Mouse (Mus musculus) CD8-positive naive resting alpha-beta T cell, adult 2 months (primary cell): ENCODE results near the gene Rhob.

ENCODE experiments used
- DNase-seq, 2 experiments: peaks; one replicate each; pipeline ENCODE4 v3.0.0; 2022; ENCODE audit warnings: low read depth in 2 of 2, low spot score in 2 of 2

Gene Rhob

DNA sequence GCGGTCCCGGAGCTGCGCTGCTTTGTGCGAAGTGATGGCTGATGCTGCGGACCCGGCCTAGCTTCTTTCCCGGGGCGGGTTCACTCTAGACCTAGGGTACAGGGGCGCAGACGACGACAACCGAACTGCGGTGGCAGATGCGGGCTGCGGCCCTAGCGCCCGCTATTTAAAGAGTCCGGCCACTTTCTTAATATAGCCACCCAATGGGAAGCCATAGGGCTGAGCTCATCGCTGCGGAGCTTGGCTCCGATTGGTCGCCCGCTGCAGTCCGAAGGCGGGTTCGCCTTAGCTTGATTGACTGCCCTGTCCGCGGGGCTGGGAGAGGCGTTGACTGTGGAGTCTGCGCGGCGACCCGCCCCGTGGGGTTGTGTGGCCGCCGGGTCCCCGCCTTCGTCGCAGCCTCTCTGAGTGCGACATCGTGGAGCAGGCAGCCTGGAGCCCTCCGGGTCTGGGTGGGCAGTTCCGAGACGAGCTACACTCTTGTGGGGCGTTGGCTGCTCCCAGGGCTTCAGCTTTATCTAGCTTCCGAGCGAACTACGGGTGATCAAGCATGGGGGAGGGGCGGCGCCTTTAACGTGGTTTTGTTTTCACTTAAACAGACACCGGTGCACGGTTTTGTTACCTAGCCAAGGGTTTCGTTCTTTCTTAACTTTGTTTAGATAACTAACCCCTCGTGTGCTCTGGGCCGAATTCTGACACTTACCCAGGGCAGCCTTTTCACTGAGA, at the start of gene Rhob:
Gene Rhob, minus strand, starts transcription at position 139 of the 726 bp plus-strand sequence.
- peak; percentile 40 to 54 for DNase-seq

- DNase-seq, result peak; percentile 32 to 46
Observed at GRCm38 (mm10) chr12:8547357-8547756, 47.5 kb upstream of the Rhob start.

- no peak for DNase-seq
Observed at GRCm38 (mm10) chr12:8546801-8547200, 47.0 kb upstream of the Rhob start.

GRCm38 (mm10) chr12:8545066-8545610, 45.3 kb upstream of the Rhob start:
- no peak for DNase-seq

DNA sequence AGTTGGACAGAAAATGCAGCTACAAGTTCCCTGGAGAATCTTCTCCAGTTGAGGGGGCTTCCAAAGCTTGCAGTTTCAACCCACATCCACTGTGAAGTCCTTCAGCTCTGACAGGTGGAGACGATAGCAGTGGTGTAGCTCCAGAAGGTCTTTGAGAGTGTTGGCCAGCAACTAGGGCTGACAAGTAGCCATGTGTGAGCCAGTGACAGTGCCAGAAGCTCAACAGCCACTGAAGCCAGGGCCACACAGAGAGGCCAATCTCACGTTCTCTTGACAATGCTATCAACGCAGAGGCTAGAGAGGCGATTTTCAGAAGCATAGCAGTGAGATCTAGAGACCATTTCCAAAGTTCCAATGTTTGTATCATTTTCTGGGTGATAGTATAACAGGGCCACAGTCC, 42.6 kb upstream of the Rhob start:
- DNase-seq, result no peak

- no peak for DNase-seq
Observed at GRCm38 (mm10) chr12:8539471-8539870, 39.7 kb upstream of the Rhob start.

DNA sequence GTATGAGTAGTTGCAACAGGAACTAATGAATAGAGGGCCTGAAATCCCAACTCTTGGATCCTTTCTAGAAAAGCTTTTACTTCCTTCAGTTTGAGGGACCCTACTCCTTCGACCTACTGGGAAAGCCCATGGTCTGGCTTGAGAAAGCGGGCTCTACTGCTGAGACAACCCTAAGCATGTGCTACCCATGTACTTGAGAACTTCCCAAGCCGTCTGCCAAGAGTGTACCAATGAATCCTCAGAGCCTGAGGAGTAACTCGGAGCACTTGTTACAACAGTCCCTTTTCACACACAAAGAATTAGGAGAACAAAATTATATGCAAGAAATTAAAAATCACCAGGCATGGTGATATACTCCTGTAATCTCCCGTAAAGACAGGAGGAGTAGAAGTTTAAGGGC, 37.5 kb upstream of the Rhob start:
- no peak for DNase-seq

GRCm38 (mm10) chr12:8536221-8536965, 36.6 kb upstream of the Rhob start:
- DNase-seq, result no peak

GRCm38 (mm10) chr12:8535596-8535995, 35.8 kb upstream of the Rhob start:
- DNase-seq, result no peak

GRCm38 (mm10) chr12:8534915-8535314, 35.1 kb upstream of the Rhob start:
- DNase-seq, result no peak

- no peak for DNase-seq
Observed at GRCm38 (mm10) chr12:8527770-8528169, 28.0 kb upstream of the Rhob start.

- DNase-seq, result no peak
Observed at GRCm38 (mm10) chr12:8527175-8527574, 27.4 kb upstream of the Rhob start.

- no peak for DNase-seq
Observed at GRCm38 (mm10) chr12:8524062-8524461, 24.3 kb upstream of the Rhob start.

DNA sequence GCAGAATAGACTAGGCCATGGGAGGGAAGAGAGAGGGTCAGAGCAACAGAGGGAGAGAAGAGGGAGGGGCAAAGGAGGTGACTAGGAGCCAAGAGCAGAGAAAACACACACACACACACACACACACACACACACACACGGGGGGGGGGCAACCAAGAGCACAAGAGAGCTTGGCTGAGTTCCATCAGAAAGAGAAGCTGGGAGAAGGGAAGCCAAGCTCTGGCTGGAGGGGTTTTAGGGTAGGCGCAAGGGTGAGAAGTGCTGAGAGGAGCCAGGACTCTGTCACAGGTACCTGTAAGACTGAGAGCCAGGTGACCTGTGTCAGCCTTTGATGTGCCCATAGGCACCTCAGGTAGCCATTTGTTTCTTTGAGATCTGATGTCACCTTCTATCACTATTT, 22.9 kb upstream of the Rhob start:
- no peak for DNase-seq

DNA sequence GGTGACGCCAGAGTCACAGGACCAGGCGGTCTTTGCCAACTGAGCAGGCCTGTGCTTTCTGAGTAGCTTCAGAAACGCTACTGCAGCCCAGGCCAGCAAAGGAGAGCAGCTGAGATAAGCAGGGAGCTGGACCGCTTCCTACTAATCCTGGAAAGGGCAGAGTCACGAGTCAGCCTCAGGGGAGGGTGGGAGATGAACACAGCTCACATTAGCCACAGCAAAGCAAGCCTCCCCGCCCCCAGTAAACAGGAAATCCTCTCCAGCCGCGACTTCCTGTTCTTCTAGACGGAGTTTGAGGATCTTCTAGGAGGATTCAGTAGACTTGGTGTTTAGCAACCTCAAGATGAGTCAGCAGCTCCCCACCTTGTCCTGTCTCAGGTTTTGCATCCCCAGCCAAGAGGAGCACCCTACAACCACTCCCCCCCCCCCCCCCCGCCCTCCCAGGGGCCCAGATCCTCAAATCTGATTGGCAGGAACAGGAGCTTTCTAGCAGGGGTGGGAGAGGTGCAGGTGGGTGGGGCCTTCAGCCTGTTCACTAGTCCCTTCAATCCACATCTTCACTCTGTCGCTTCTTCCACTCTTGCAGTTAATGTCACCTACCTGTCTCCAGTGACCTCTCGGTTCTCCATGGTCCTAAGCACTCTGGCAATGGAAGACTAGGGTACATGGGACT, 21.7 kb upstream of the Rhob start:
- DNase-seq, result peak; percentile 39 to 59

DNA sequence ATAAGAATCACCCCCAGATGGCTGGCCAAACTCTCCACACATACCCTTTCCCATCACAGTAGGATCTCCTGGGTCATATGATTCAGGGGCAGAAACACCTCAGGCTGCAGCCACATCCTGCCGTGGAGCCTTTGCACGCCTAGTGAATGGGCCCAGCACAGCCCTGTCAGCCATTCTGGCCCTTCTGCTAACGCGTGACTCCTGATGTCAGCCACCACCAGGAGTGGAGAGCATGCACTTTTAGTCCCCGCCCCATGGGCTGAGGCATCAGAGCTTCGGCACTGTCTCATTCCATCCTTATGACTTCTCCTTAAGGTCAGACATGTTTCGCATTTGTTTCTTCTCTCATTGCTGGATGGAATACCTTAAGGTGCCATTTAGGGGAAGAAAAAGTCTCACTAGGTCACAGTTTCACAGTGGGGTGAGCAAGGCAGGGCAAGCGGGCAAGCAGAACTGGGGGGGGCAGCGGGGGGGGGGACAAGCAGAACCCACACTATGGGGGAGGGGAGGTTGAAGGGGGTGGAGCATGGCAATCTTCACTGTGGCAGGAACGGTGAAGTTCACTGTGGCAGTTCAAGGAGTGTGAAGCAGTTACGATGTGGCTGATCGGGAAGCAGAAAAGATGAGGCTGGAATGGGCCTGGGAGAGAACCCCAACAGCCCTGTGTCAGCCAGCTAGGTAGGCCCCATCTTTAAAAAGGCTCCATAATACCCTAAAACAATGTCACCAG, 19.8 kb upstream of the Rhob start:
- no peak for DNase-seq

DNA sequence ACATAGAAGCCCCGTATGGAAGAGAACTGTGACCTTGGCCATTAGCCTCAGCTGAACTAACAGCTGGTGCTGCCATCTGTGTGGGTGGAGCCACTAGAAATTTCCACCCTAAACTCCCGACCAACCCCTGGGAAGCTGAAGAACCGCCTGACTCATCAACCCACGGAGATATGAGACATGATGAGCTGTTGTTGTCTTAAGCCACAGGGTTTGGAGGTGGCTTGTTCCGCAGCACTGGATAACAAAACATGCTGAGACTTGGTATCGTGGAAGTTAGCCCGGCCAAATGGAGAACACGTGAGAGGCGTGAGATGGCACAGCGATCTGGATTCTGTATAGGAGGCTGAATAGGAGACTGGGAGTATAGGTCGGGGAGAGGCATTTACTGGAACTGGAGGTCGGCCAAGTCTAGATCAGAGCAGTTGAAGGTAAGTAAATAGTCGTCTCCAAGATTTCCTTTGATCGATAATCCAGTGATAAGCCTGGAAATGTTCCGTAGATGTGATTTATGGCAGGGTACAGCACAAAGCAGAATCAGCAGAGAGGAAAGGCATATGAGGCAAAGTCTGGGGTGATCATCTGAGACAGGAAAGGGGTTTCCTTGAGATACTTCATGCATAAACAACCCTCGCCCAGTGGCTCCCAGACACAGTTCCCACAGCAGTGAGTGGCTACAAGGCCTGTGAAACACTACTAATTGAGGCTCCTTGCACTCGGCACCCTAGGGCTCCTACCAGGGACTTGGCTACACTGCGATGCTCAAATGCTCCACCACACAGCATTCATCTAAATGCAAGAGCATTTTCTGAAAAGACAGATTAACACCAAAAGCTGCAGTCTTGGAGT, 11.5 kb upstream of the Rhob start:
- no peak for DNase-seq

GRCm38 (mm10) chr12:8510317-8510988, 10.6 kb upstream of the Rhob start:
- DNase-seq, result no peak

DNA sequence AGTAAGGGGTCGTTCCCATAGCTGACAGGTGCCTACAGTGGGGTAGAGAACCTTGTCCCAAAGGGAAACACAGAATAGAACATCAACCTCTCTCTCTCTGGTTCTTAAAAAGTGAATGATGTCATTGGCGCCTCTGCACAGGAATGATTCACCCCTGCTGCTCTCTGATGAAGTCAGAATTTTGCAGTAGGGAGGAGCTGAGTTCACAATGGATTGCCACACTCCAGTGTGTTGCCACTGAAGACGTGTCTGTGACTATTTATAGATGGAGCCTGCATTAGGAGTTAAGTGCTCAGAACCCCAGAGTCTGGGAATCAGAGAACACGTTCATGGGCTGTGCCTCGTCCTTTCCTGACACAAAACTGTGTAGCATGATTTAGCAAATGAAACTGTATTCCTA, 9.9 kb upstream of the Rhob start:
- DNase-seq, result no peak
